Mouse (Mus musculus): ENCODE data around the gene B4galt5. TPM values are rescaled to one million over a fixed set of nuclear protein-coding genes. Genes with fewer than 3 reads are reported as not detected.

The B4galt5 gene
- polyA plus RNA-seq, 1 experiment from 2014 or later = 13.6 TPM

Other genes with a start within 250 kb of the B4galt5 start
- gene Kcnb1, start 159.0 kb downstream of the B4galt5 start, polyA plus RNA-seq (2016; fragmentation: Nextera tagmentation; extraction: Ambion mirVana) = 0.16 and 0.21 TPM in 2 replicates
- gene Ptgis, start 108.6 kb downstream of the B4galt5 start, polyA plus RNA-seq (2016; fragmentation: Nextera tagmentation; extraction: Ambion mirVana) = 16.3 and 21.4 TPM in 2 replicates
- gene Slc9a8, start 72.5 kb upstream of the B4galt5 start, polyA plus RNA-seq (2016; fragmentation: Nextera tagmentation; extraction: Ambion mirVana) = 23.0 and 26.0 TPM in 2 replicates
- gene Rnf114, start 143.5 kb upstream of the B4galt5 start, polyA plus RNA-seq (2016; fragmentation: Nextera tagmentation; extraction: Ambion mirVana) = 71.2 and 90.0 TPM in 2 replicates
- 16.5 and 17.4 TPM in 2 replicates for gene Spata2, start 143.7 kb upstream of the B4galt5 start, polyA plus RNA-seq (2016; fragmentation: Nextera tagmentation; extraction: Ambion mirVana)
- 21.8 and 42.2 TPM in 2 replicates for gene Snai1, start 189.0 kb upstream of the B4galt5 start, polyA plus RNA-seq (2016; fragmentation: Nextera tagmentation; extraction: Ambion mirVana)

All from heart, embryonic 10.5 days (tissue).